Comparison of ENCODE assay signal across 22 mouse cellular contexts in the genomic region with DNA sequence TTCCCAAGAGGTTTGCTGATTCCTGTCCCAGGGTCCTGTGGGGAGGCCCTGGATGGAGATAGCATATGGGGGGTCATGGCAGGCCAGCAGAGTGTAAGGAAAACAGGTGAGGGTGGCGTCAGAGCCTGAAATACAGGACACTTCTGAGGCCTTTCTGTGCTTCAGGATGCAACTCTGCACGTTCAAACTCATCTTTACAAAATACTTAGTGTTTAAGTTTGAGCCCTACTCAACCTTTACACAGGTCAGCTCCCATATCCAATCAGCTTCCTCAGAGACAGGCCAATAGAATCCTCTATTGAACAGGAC.
"Had no signal": no experiment of that assay in that cellular context is flagged by ENCODE, and none has a peak within 500 bp of the region (broad histone marks: within the 10 kb centered on the region; RNA-seq: fewer than 3 reads in every experiment).

No protein-coding gene starts in this region.

- H3K4me1 ChIP-seq: neural tube, embryonic 12.5 days had no signal

- H3K4me3 ChIP-seq: kidney, embryonic 15.5 days; limb, embryonic 12.5 days; limb, embryonic 15.5 days; lung, embryonic 15.5 days; neural tube, embryonic 12.5 days; neural tube, embryonic 15.5 days had no signal

- H3K4me2 ChIP-seq: kidney, embryonic 15.5 days; limb, embryonic 12.5 days; limb, embryonic 15.5 days; lung, embryonic 15.5 days; midbrain, embryonic 11.5 days; neural tube, embryonic 12.5 days; neural tube, embryonic 15.5 days had no signal

- H3K9me3 ChIP-seq: kidney, embryonic 15.5 days; limb, embryonic 12.5 days; limb, embryonic 15.5 days; lung, embryonic 15.5 days; neural tube, embryonic 12.5 days; neural tube, embryonic 15.5 days had no signal

- H3K36me3 ChIP-seq: kidney, embryonic 15.5 days; limb, embryonic 12.5 days; limb, embryonic 15.5 days; lung, embryonic 15.5 days; neural tube, embryonic 12.5 days; neural tube, embryonic 15.5 days had no signal

- ATAC-seq: intestine, postnatal 0 days had no signal

- DNase-seq: kidney, adult 8-10 months; kidney, postnatal 10 days; kidney, postnatal 36 days; left cerebral cortex, postnatal 4 days; lung, adult 18-20 months; lung, postnatal 10 days; lung, postnatal 36 days; midbrain, embryonic 14.5 days; right cerebral cortex, adult 18-20 months; right cerebral cortex, postnatal 14 days; right cerebral cortex, postnatal 4 days; thymus, adult 2 months; thymus, postnatal 14 days; thymus, postnatal 4 days had no signal

- H3K27ac ChIP-seq: kidney, embryonic 15.5 days; limb, embryonic 12.5 days; limb, embryonic 15.5 days; lung, embryonic 15.5 days; neural tube, embryonic 12.5 days; neural tube, embryonic 15.5 days had no signal

- H3K27me3 ChIP-seq: kidney, embryonic 15.5 days; limb, embryonic 12.5 days; lung, embryonic 15.5 days; neural tube, embryonic 12.5 days; neural tube, embryonic 15.5 days had no signal

- H3K9ac ChIP-seq: kidney, embryonic 15.5 days; limb, embryonic 12.5 days; limb, embryonic 15.5 days; lung, embryonic 15.5 days; neural tube, embryonic 12.5 days; neural tube, embryonic 15.5 days had no signal
